Mouse (Mus musculus) fat pad, adult 2 months (tissue): ENCODE data around the gene Depdc5.
"Not testable (repeated sequence)": the region's sequence is repeated elsewhere in the genome, so short reads cannot be mapped to it uniquely, and the experiment has no call there.

ENCODE experiments used
- DNase-seq: peaks from one replicate; pipeline ENCODE4 v3.0.0-alpha.2; 2011; ENCODE audit warnings: low read depth, low spot score; ENCODE audit errors: extremely low read depth

Depdc5 gene

DNA sequence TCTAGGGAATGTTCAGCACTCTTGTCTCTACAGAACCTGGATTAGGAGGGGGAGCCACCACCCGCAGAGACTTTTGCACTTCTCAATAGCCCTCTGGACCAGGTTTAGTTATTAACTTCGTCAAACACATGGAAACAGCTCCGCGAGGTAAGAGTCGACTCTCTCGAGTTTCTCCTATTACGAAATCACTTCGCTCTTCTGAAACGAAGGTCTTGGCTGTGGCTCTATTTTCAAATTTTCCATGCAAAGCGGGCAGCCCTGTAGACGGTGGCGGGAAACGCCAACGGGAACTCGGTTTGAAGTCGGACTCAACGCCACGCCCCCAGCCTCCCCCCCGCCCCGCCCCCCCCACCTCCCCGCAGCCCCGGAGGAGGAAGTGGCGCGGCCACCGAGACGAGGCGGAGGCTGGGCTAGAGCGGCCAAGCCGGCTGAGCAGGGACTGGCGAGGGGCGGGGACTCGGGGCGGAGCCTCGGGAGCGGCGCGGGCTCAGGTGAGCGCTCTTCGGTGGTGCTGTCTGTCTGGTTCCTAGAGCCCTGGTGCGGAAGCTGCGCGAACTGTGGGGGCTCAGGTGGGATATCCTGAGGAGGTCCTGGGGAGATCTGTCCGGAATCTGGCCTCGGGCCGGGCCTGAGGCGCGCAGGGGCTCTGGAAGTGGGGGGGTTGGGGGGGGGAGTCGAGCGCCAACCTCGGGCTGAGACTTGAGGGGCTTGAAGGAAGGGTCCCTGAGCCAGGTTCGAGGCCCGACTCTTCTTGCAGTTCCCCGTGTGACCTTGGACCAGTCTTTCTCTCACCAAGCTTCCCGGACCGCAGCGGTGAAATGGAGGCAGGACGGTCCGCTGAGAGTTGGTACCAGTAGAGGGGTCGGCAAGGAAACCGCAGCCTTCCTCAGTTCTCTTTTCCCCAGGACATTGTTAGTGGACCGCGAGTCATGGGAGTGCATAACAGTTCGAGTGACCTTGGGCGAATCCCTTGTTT is at the start of gene Depdc5:
Gene Depdc5, plus strand, starts transcription at position 449 of the 976 bp plus-strand sequence.
- peak; percentile 30 for DNase-seq

DNA sequence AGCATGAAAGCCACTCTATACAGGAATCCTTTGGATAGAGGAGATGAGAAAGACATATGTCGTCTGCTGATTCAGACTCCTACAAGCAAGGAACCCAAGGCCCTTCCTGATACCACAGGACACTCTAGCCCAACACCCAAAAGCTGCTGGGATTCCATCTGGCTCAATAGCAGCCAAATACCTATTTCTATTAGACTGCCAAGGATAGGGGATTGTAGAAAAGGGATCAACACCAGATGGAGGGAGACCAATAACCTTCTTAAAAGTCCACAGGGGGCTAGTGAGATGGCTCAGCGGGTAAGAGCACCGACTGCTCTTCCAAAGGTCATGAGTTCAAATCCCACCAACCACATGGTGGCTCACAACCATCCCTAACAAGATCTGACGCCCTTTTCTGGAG is 48.1 kb upstream of the Depdc5 start:
- no peak for DNase-seq

- DNase-seq, result no peak
Observed at GRCm38 (mm10) chr5:32820471-32820870, 43.0 kb upstream of the Depdc5 start.

- DNase-seq, result no peak
Observed at GRCm38 (mm10) chr5:32827009-32827408, 36.5 kb upstream of the Depdc5 start, which contains the start of gene Gm20671. Gene Gm20671 (minus strand): TSS chr5:32827109.

DNA sequence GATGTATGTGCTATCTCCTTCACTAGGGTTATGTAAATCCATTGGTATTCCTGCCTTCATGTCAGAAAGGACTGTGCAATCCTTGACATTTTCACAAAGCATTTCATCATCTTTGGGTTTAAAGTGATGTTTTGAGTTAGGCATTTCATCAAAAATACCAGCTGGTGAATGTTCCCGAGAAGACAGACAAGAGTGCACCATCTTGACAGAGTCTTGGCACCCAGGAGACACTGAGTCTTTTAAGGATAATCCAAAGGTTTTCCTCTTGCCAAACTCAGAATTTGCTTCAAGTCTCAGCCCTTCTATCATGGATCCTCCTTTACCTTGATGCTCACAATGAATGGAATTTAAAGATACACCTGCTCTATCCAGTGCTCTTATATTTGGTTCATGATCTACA is 34.7 kb upstream of the Depdc5 start:
- not testable (repeated sequence) for DNase-seq

GRCm38 (mm10) chr5:32830054-32830453 is 33.4 kb upstream of the Depdc5 start:
- DNase-seq, result no peak

- no peak for DNase-seq
Observed at GRCm38 (mm10) chr5:32834497-32834896, 29.0 kb upstream of the Depdc5 start.

DNA sequence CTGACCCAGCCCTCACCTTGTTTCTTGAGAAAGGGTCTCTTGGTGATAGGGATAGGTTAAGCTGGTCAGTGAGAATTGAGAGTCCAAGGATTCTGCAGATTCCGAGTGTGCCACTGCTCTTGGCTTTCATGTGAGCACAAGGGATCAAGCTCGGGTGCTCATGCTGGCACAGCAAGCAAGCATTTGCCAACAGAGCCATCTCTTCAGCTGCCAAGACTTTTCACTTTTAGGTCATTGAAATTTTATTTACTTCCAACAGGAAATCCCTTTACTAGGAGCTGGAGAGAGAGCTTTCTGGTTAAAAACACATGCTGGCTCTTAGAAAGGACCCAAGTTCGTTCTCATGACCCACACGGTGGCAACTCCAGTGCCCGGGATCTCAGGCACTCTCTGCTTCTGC is 26.5 kb upstream of the Depdc5 start:
- DNase-seq, result no peak

DNA sequence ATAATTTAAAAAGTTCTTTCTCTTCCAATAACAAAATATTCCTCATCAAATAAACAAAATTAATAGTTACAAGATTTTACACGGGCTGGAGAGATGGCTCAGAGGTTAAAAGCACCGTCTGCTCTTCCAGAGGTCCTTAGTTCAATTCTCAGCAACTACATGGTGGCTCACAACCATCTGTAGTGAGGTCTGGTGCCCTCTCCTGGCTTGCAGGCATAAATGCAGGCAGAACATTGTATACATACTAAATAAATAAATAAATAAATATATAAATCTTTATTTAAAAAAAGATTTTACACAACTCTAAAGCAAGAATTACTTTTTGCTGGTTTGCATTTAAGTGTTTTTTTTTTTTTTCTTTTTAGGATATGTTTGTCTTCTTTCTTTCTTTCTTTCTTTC is 23.5 kb upstream of the Depdc5 start:
- no peak for DNase-seq

- DNase-seq, result no peak
Observed at GRCm38 (mm10) chr5:32849178-32849577, 14.3 kb upstream of the Depdc5 start.

DNA sequence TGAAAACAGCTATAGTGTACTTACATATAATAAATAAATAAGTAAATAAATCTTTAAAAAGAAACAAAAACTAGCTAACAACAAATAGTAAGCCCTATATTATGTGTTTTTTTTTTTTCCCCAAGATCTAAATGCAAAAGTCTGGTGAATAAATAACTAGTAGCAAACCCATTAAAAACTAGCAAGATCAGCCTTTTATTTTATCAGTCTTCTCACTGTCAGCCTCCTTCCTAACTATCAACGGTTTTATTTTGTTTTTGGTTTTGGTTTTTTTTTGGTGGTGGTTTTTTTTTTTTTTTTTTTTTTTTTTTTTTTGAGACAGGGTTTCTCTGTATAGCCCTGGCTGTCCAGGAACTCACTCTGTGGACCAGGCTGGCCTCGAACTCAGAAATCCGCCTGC is 13.9 kb upstream of the Depdc5 start:
- DNase-seq, result not testable (repeated sequence)

GRCm38 (mm10) chr5:32852026-32852425 is 11.5 kb upstream of the Depdc5 start:
- DNase-seq, result no peak

DNA sequence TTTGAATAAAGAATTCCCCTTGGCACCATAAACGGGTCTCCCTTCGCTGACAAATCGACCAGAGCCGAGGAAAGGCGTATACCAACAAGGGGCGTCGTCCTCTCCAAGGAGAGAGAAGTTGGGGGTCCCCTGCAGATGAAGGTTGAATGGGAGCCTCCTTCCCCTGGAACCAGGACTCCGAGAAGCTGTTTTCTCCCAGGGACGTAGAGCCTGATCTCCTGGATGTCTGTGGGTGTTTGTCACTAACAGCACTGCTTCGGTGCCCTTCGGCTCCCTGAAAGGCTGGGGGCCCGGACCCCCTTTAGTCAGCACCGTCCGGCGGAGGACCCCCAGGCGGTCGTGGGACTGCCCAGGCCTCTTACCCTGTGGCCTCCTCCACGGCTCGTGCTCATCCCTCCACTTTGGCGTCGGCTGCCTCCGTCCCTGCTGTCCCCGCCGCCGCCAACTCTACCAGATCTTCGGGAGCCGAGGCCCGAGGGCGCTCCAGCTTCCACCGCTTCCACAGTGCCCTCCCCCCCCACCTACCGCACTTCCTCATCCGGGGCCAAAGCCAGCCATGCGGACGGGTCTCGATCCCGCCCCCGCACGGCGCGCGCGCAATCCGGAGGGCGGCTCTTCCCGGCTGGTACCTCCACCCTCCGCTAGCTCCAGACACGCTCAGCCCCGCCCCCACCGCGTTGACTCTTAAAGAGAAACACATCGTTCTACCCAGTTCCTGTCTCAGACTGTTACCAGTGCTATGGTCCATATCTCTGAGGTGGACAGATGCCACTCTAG is 9.6 kb upstream of the Depdc5 start, which contains the start of gene Prr14l:
Gene Prr14l, minus strand, starts transcription at position 526 of the 777 bp plus-strand sequence.
- peak; percentile 49 for DNase-seq

- no peak for DNase-seq
Observed at GRCm38 (mm10) chr5:32854818-32855217, 8.7 kb upstream of the Depdc5 start.

GRCm38 (mm10) chr5:32855274-32855673 is 8.2 kb upstream of the Depdc5 start:
- not testable (repeated sequence) for DNase-seq

- DNase-seq, result no peak
Observed at GRCm38 (mm10) chr5:32857781-32858220, 5.7 kb upstream of the Depdc5 start.

DNA sequence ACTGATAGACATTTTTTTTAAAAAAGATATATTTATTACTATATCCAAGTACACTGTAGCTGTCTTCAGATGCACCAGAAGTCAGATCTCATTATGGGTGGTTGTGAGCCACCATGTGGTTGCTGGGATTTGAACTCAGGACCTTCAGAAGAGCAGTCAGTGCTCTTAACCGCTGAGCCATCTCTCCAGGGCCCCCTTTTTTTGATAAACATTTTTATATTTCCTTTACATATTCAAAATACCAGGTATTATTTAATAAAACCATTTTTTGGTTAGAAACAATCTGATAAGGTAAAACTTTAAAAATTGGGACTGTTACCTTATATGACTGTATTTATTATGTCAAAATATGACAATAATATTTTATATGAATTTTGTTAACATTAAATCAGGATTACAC is 2.4 kb upstream of the Depdc5 start:
- no peak for DNase-seq

GRCm38 (mm10) chr5:32862469-32863132 is 900 bp upstream of the Depdc5 start:
- no peak for DNase-seq

DNA sequence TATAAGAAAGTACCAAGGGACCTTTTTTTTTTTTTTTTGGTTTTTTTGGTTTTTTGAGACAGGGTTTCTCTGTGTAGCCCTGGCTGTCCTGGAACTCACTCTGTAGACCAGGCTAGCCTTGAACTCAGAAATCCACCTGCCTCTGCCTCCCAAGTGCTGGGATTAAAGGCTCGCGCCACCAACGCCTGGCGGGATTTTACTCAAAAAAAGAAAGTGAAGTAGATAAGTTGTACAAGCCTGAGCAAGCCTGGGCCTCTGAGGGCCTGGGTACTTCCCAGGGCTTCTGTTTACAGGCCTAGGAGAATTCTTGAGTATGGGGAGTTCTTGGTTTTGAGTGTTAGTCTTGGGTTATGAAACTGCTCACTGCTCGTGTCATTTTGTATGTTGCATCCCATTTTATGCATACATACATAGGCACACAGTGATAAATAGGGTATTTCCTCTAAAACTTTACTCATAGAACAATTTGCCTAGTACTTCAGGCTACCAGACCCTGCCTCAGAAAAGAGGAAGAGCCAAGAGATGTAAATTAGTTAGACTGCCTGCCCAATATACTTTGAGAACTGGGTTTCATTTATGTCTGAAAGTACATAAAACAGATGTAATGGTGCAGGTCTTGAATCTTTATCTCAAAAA is 6.0 kb downstream of the Depdc5 start:
- no peak for DNase-seq

DNA sequence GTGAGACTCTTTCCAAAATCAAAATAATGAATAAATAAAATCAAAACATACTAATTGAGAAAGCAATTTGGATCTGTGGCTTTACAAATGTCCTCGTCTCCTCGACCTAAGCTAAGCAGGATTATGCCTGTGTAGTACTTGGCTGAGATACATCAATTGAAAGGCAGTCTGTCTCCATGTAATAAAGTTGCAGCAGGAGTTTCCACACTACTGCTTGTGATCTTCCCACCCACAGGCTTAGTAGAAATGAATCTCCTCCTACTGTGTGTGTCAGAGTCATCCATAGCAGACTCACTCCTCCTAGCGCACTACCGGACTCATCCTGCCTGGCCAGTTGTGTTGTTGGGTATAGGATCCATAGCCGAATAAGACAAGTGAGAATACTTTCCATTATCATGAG is 8.8 kb downstream of the Depdc5 start:
- DNase-seq, result peak; percentile 76

GRCm38 (mm10) chr5:32886739-32887138 is 23.2 kb downstream of the Depdc5 start:
- no peak for DNase-seq
